Mouse (Mus musculus): ENCODE measurements at regions not wholly inside any gene's neighbourhood (a gene's known extent, or its start where the extent isn't known, plus 50 kb on each side); places are given as distances from the start of the nearest gene placed in this dataset.
A peak's percentile ranks its signal among the peaks of the same experiment; 100 is the strongest.

DNA sequence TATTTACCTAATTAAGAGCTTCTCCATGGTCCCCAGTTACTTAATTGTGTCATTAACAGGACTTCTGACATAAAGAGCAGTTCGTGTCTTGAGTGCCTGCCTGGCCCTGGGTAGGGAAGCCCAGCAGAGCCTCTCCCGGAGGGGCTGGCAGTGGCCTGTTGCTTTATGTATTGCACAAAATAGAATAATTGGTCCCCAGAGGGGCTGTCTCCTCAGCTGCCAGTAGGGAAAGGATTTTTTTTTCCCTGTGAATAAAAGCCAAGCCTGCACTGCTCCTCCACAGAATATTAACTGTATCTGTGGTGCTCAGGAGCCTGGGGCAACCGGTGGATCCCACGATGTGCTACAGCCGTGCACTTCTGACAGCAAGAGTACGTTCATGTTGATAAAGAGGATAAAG, 159.8 kb upstream of the Runx1 start:
- 56% methylated on average over 6 of the region's 6 CpGs for WGBS
- H3K9me3 ChIP-seq (replicated peaks): no peaks in the 10 kb centered on the region
- H3K27ac ChIP-seq: no peak overlapping the region
- no peaks in the 10 kb centered on the region for H3K27me3 ChIP-seq
- no peak for ATAC-seq (replicated peaks; ENCODE audit: low FRiP score)
- no peak overlapping the region for H3K4me2 ChIP-seq
- H3K9ac ChIP-seq: no peak overlapping the region
- no peak overlapping the region for H3K4me3 ChIP-seq (replicated peaks)
- H3K36me3 ChIP-seq: no peaks in the 10 kb centered on the region
- no peaks in the 10 kb centered on the region for H3K4me1 ChIP-seq

DNA sequence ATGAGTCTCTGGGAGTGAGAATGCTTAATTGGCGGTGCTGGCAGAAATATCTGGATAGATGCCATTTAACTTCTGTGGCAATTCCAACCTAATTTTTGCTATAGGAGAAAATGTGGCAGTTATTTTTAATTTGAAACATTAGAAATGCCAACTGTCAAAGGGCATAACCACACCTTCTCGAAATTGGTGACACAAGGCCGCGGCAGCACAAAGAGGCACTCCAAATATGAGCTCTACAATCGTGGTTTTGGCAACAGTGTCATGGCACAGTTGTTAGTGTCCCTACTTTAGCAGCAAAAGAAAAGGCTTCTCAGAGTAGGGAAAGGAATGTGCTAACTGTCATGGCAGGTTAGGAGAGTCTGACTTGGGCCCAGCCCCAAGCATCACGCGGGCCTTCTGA, 157.0 kb upstream of the Runx1 start:
- no peak overlapping the region for H3K27ac ChIP-seq
- no peak overlapping the region for H3K9ac ChIP-seq
- H3K36me3 ChIP-seq: no peaks in the 10 kb centered on the region
- H3K4me2 ChIP-seq: no peak overlapping the region
- no peak for ATAC-seq (replicated peaks; ENCODE audit: low FRiP score)
- peaks cover 8% of the 10 kb centered on the region; the same call in 1 of the 2 replicates for H3K4me1 ChIP-seq
- no peaks in the 10 kb centered on the region for H3K9me3 ChIP-seq (replicated peaks)
- H3K4me3 ChIP-seq (replicated peaks): no peak overlapping the region
- 93% methylated on average over 7 of the region's 7 CpGs for WGBS
- H3K27me3 ChIP-seq: no peaks in the 10 kb centered on the region

- ATAC-seq (replicated peaks; ENCODE audit: low FRiP score): no peak
- Histone ChIP-seq H3K9ac (no peak overlapping the region), H3K4me2 (no peak overlapping the region), H3K27me3 (no peaks in the 10 kb centered on the region), H3K9me3 (replicated peaks) (no peaks in the 10 kb centered on the region), H3K4me1 (peaks cover 8% of the 10 kb centered on the region; the same call in 1 of the 2 replicates), H3K36me3 (no peaks in the 10 kb centered on the region), H3K4me3 (replicated peaks) (no peak overlapping the region), H3K27ac (no peak overlapping the region)
- WGBS: 42% methylated on average over 11 of the region's 11 CpGs
Observed at GRCm38 (mm10) chr16:92979620-92980330, 153.8 kb upstream of the Runx1 start.

DNA sequence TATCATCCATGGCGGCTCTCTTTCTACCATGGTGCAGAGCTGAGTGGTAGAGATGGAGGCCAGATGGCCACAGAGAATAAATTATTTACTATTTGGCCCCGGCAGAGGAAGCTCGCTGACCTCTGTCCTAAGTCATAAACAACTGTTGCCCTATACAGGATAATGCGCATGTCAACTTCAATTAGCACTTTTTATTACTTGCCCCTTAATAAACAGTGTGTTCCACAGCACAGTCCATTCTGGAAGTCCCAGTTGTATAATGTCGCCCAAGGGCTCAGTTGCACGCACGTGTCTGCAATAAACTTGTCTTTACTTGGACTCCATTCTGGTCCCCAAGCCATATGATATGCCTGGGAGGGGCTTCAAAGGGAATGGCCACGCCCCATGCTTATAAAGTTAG, 150.1 kb upstream of the Runx1 start:
- H3K9me3 ChIP-seq (replicated peaks): no peaks in the 10 kb centered on the region
- H3K27ac ChIP-seq: no peak overlapping the region
- H3K4me2 ChIP-seq: no peak overlapping the region
- 0 out of 2 replicates have a peak, but pooled peaks cover 8% of the 10 kb centered on the region for H3K27me3 ChIP-seq
- 37% methylated on average over 8 of the region's 8 CpGs for WGBS
- H3K9ac ChIP-seq: no peak overlapping the region
- H3K36me3 ChIP-seq: no peaks in the 10 kb centered on the region
- H3K4me3 ChIP-seq (replicated peaks): no peak overlapping the region
- ATAC-seq (replicated peaks; ENCODE audit: low FRiP score): 0 out of 2 replicates have a peak, but pooled peaks have one; percentile 25
- H3K4me1 ChIP-seq: peaks cover 8% of the 10 kb centered on the region; the same call in 1 of the 2 replicates

GRCm38 (mm10) chr16:92975090-92975489, 149.1 kb upstream of the Runx1 start:
- H3K27ac ChIP-seq: no peak overlapping the region
- 85% methylated on average over 8 of the region's 8 CpGs for WGBS

GRCm38 (mm10) chr16:92972681-92973080, 146.7 kb upstream of the Runx1 start:
- H3K27me3 ChIP-seq: 0 out of 2 replicates have a peak, but pooled peaks cover 8% of the 10 kb centered on the region
- H3K27ac ChIP-seq: no peak overlapping the region
- H3K36me3 ChIP-seq: no peaks in the 10 kb centered on the region
- no peak overlapping the region for H3K4me2 ChIP-seq
- H3K4me1 ChIP-seq: no peaks in the 10 kb centered on the region
- WGBS: 75% methylated on average over 5 of the region's 5 CpGs
- no peaks in the 10 kb centered on the region for H3K9me3 ChIP-seq (replicated peaks)
- H3K4me3 ChIP-seq (replicated peaks): no peak overlapping the region
- H3K9ac ChIP-seq: no peak overlapping the region
- ATAC-seq (replicated peaks; ENCODE audit: low FRiP score): no peak

More at GRCm38 (mm10) chr16:92975090-92975489, 149.1 kb upstream of the Runx1 start:
- Histone ChIP-seq H3K4me1 (peaks cover 7% of the 10 kb centered on the region; the same call in 1 of the 2 replicates), H3K4me3 (replicated peaks) (no peak overlapping the region), H3K9ac (no peak overlapping the region), H3K9me3 (replicated peaks) (no peaks in the 10 kb centered on the region), H3K27me3 (0 out of 2 replicates have a peak, but pooled peaks cover 8% of the 10 kb centered on the region), H3K36me3 (no peaks in the 10 kb centered on the region), H3K4me2 (no peak overlapping the region)
- no peak for ATAC-seq (replicated peaks; ENCODE audit: low FRiP score)

- H3K27ac ChIP-seq: no peak overlapping the region
- no peaks in the 10 kb centered on the region for H3K4me1 ChIP-seq
- H3K4me2 ChIP-seq: no peak overlapping the region
- no peaks in the 10 kb centered on the region for H3K9me3 ChIP-seq (replicated peaks)
- WGBS: 90% methylated on average over 3 of the region's 3 CpGs
- no peaks in the 10 kb centered on the region for H3K36me3 ChIP-seq
- no peak for ATAC-seq (replicated peaks; ENCODE audit: low FRiP score)
- H3K27me3 ChIP-seq: 0 out of 2 replicates have a peak, but pooled peaks cover 8% of the 10 kb centered on the region
- H3K4me3 ChIP-seq (replicated peaks): no peak overlapping the region
- H3K9ac ChIP-seq: no peak overlapping the region
Observed at GRCm38 (mm10) chr16:92971956-92972355, 146.0 kb upstream of the Runx1 start.

GRCm38 (mm10) chr16:92970587-92970986, 144.6 kb upstream of the Runx1 start:
- no peak for ATAC-seq (replicated peaks; ENCODE audit: low FRiP score)
- Histone ChIP-seq H3K9ac (no peak overlapping the region), H3K4me1 (no peaks in the 10 kb centered on the region), H3K4me2 (no peak overlapping the region), H3K27me3 (0 out of 2 replicates have a peak, but pooled peaks cover 12% of the 10 kb centered on the region), H3K36me3 (no peaks in the 10 kb centered on the region), H3K9me3 (replicated peaks) (no peaks in the 10 kb centered on the region), H3K4me3 (replicated peaks) (no peak overlapping the region), H3K27ac (no peak overlapping the region)
- 85% methylated on average over 2 of the region's 2 CpGs for WGBS

DNA sequence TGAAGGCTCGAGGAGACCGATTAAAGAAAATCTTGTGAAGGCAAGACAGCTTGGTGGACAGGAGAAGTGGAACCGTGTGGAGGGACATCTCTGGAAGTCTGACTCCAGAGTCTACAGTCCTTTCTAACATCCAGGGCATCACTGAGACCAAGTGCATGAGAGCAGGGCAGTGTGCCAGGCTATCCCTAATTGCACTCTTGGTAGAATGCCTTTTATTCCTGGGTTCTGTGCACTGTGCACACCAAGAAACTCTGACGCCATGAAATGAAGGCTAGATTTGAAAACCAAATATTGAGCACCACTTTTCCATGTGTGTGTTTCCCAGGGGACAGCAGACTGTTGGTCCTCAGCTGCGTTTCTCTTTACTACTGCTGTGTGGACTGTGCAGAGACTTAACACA, 143.1 kb upstream of the Runx1 start:
- no peaks in the 10 kb centered on the region for H3K36me3 ChIP-seq
- no peaks in the 10 kb centered on the region for H3K9me3 ChIP-seq (replicated peaks)
- no peak overlapping the region for H3K9ac ChIP-seq
- H3K4me3 ChIP-seq (replicated peaks): no peak overlapping the region
- no peak overlapping the region for H3K27ac ChIP-seq
- 0 out of 2 replicates have a peak, but pooled peaks cover 12% of the 10 kb centered on the region for H3K27me3 ChIP-seq
- no peaks in the 10 kb centered on the region for H3K4me1 ChIP-seq
- 77% methylated on average over 5 of the region's 5 CpGs for WGBS
- no peak for ATAC-seq (replicated peaks; ENCODE audit: low FRiP score)
- no peak overlapping the region for H3K4me2 ChIP-seq

- Histone ChIP-seq H3K4me3 (replicated peaks) (no peak overlapping the region), H3K9ac (no peak overlapping the region), H3K27ac (no peak overlapping the region), H3K27me3 (0 out of 2 replicates have a peak, but pooled peaks cover 4% of the 10 kb centered on the region), H3K4me1 (no peaks in the 10 kb centered on the region), H3K9me3 (replicated peaks) (no peaks in the 10 kb centered on the region), H3K36me3 (no peaks in the 10 kb centered on the region), H3K4me2 (no peak overlapping the region)
- WGBS: 90% methylated on average over 10 of the region's 10 CpGs
- ATAC-seq (replicated peaks; ENCODE audit: low FRiP score): no peak
Observed at GRCm38 (mm10) chr16:92966069-92966866, 140.3 kb upstream of the Runx1 start.

DNA sequence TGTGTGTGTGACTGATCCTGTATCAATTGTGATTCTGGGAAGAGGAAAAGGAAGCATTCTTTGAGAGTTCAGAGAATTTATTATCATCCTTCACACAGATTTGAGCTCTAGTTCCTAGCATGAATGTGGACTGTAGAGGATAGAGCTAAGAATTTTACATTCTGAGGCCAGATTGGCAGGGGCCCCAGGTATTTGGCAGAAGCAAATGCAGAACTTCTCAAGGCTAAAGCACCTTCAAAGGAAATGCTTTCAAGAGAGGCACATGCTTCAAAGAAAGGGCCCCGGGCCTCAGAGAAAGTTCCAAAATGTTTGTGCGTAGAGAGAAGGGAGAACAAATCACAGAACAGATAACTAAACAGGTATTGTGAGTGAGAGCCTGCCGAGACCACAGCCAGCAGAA, 139.7 kb upstream of the Runx1 start:
- Histone ChIP-seq H3K4me2 (no peak overlapping the region), H3K9me3 (replicated peaks) (no peaks in the 10 kb centered on the region), H3K4me1 (no peaks in the 10 kb centered on the region), H3K9ac (no peak overlapping the region), H3K36me3 (no peaks in the 10 kb centered on the region), H3K27ac (no peak overlapping the region), H3K4me3 (replicated peaks) (no peak overlapping the region), H3K27me3 (0 out of 2 replicates have a peak, but pooled peaks cover 4% of the 10 kb centered on the region)
- 73% methylated on average over 3 of the region's 3 CpGs for WGBS
- ATAC-seq (replicated peaks; ENCODE audit: low FRiP score): no peak

DNA sequence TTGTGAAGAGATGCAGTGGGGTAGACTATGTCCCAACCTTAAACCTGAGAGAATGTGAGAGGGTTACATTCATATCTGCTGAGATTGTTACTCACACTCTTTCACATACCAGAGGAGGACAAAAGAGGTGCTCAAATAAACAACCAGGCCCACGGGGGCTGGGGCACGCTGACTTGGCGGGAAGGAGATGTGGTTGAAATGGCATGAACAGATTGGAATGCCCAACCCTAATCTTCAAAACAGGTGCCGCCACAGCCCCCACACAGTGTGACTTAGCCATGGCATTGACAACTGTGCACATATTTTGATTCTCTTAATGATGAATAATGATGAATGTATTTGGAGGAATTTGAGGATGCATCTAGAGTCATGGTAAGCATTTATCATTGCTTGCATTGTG, 137.6 kb upstream of the Runx1 start:
- Histone ChIP-seq H3K4me1 (no peaks in the 10 kb centered on the region), H3K27me3 (0 out of 2 replicates have a peak, but pooled peaks cover 9% of the 10 kb centered on the region), H3K9ac (no peak overlapping the region), H3K4me3 (replicated peaks) (no peak overlapping the region), H3K27ac (no peak overlapping the region), H3K9me3 (replicated peaks) (no peaks in the 10 kb centered on the region), H3K4me2 (no peak overlapping the region), H3K36me3 (no peaks in the 10 kb centered on the region)
- WGBS: 94% methylated on average over 4 of the region's 4 CpGs
- ATAC-seq (replicated peaks; ENCODE audit: low FRiP score): no peak

All from kidney, embryonic 15.5 days (tissue).